Mouse (Mus musculus): ENCODE measurements at regions not wholly inside any gene's neighbourhood (a gene's known extent, or its start where the extent isn't known, plus 50 kb on each side); places are given as distances from the start of the nearest gene placed in this dataset.

DNA sequence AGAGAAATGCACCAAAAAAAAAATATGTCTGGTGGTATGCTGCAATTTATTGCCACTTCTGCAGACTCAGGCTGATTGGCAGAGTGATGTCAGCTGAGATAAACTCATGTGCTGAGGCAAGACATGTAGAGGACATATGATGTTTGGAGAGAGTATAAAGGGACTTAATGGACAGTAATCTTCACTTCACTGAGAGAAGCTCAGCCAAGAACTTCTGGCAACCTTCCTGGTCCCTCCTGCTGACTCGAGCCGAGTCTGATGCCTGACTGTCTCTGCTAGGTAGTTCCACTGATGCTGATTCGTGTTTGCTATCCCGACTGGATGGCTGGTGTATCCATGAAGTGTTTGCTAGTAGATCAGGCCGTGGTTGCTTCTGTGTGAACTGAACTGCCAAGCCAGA is 354.7 kb upstream of the Meis1 start:
- DNase-seq (ENCODE audit: low spot score) (no peak), ATAC-seq (replicated peaks; ENCODE audit: low FRiP score) (no peak)
- no peaks in the 10 kb centered on the region for H3K36me3 ChIP-seq (ENCODE audit: control insufficient read depth, insufficient read depth, low read length)
- H3K9me3 ChIP-seq (ENCODE audit: control insufficient read depth, low read length): no peaks in the 10 kb centered on the region
- no peaks in the 10 kb centered on the region for H3K27me3 ChIP-seq (ENCODE audit: control insufficient read depth, insufficient read depth, low read length)
- H3K4me2 ChIP-seq (ENCODE audit: low read depth, low read length, severe bottlenecking): no peak overlapping the region
- no peak overlapping the region for H3K9ac ChIP-seq (ENCODE audit: low read length)
- H3K27ac ChIP-seq (ENCODE audit: low read depth, low read length): no peak overlapping the region
- 85% methylated on average over 5 of the region's 5 CpGs for WGBS
- H3K4me3 ChIP-seq (ENCODE audit: low read depth, low read length): no peak overlapping the region
- H3K4me1 ChIP-seq (replicated peaks; ENCODE audit: control insufficient read depth, insufficient read depth, low read length): no peaks in the 10 kb centered on the region

- DNase-seq (ENCODE audit: low spot score): no peak
- Histone ChIP-seq H3K27me3 (ENCODE audit: control insufficient read depth, insufficient read depth, low read length) (no peaks in the 10 kb centered on the region), H3K4me3 (ENCODE audit: low read depth, low read length) (no peak overlapping the region), H3K4me2 (ENCODE audit: low read depth, low read length, severe bottlenecking) (no peak overlapping the region), H3K27ac (ENCODE audit: low read depth, low read length) (no peak overlapping the region), H3K36me3 (ENCODE audit: control insufficient read depth, insufficient read depth, low read length) (no peaks in the 10 kb centered on the region), H3K9ac (ENCODE audit: low read length) (no peak overlapping the region), H3K9me3 (ENCODE audit: control insufficient read depth, low read length) (no peaks in the 10 kb centered on the region), H3K4me1 (replicated peaks; ENCODE audit: control insufficient read depth, insufficient read depth, low read length) (no peaks in the 10 kb centered on the region)
- no peak for ATAC-seq (replicated peaks; ENCODE audit: low FRiP score)
- 73% methylated on average over 2 of the region's 2 CpGs for WGBS
These were observed 362.1 kb upstream of the Meis1 start for GRCm38 (mm10) chr11:19380935-19381334.

- 95% methylated on average over 6 of the region's 6 CpGs for WGBS
- no peak overlapping the region for H3K27ac ChIP-seq (ENCODE audit: low read depth, low read length)
- no peaks in the 10 kb centered on the region for H3K4me1 ChIP-seq (replicated peaks; ENCODE audit: control insufficient read depth, insufficient read depth, low read length)
- no peaks in the 10 kb centered on the region; the same call in 1 of the 2 replicates for H3K27me3 ChIP-seq (ENCODE audit: control insufficient read depth, insufficient read depth, low read length)
- no peaks in the 10 kb centered on the region for H3K9me3 ChIP-seq (ENCODE audit: control insufficient read depth, low read length)
- no peaks in the 10 kb centered on the region for H3K36me3 ChIP-seq (ENCODE audit: control insufficient read depth, insufficient read depth, low read length)
- H3K9ac ChIP-seq (ENCODE audit: low read length): no peak overlapping the region
- ATAC-seq (replicated peaks; ENCODE audit: low FRiP score) (no peak), DNase-seq (ENCODE audit: low spot score) (no peak)
- H3K4me2 ChIP-seq (ENCODE audit: low read depth, low read length, severe bottlenecking): no peak overlapping the region
- H3K4me3 ChIP-seq (ENCODE audit: low read depth, low read length): no peak overlapping the region
These were observed 370.4 kb upstream of the Meis1 start for GRCm38 (mm10) chr11:19389136-19389535.

GRCm38 (mm10) chr11:19392190-19392589 is 373.4 kb upstream of the Meis1 start:
- H3K9ac ChIP-seq (ENCODE audit: low read length): no peak overlapping the region
- H3K4me3 ChIP-seq (ENCODE audit: low read depth, low read length): no peak overlapping the region
- no peaks in the 10 kb centered on the region for H3K9me3 ChIP-seq (ENCODE audit: control insufficient read depth, low read length)
- WGBS: 68% methylated on average over 1 of the region's 1 CpGs
- H3K27ac ChIP-seq (ENCODE audit: low read depth, low read length): no peak overlapping the region
- H3K27me3 ChIP-seq (ENCODE audit: control insufficient read depth, insufficient read depth, low read length): no peaks in the 10 kb centered on the region; the same call in 1 of the 2 replicates
- H3K4me2 ChIP-seq (ENCODE audit: low read depth, low read length, severe bottlenecking): no peak overlapping the region
- no peaks in the 10 kb centered on the region for H3K4me1 ChIP-seq (replicated peaks; ENCODE audit: control insufficient read depth, insufficient read depth, low read length)
- DNase-seq (ENCODE audit: low spot score): no peak
- no peak for ATAC-seq (replicated peaks; ENCODE audit: low FRiP score)
- H3K36me3 ChIP-seq (ENCODE audit: control insufficient read depth, insufficient read depth, low read length): no peaks in the 10 kb centered on the region

DNA sequence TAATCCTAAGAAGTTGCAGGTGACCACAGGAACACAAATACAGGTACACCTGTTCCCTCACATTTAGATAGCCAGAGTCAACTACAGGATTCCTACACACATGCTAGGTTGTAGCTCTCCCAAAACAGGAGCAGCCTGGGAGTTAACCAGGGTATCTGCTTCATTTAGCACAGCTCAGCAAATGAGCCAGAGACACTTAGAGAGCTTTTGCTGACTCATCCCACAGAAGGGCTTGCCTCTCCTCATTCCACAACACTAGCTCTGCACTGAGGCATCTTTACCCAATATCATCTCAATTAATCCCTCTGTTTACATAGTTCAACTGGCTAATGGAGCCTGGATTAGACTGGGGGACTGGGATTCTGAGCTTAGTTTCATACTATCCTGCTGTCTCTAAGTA is 375.6 kb upstream of the Meis1 start:
- no peak overlapping the region for H3K4me2 ChIP-seq (ENCODE audit: low read depth, low read length, severe bottlenecking)
- no peaks in the 10 kb centered on the region for H3K4me1 ChIP-seq (replicated peaks; ENCODE audit: control insufficient read depth, insufficient read depth, low read length)
- no peak overlapping the region for H3K4me3 ChIP-seq (ENCODE audit: low read depth, low read length)
- no peaks in the 10 kb centered on the region for H3K9me3 ChIP-seq (ENCODE audit: control insufficient read depth, low read length)
- no peak for ATAC-seq (replicated peaks; ENCODE audit: low FRiP score)
- H3K9ac ChIP-seq (ENCODE audit: low read length): no peak overlapping the region
- H3K27me3 ChIP-seq (ENCODE audit: control insufficient read depth, insufficient read depth, low read length): no peaks in the 10 kb centered on the region
- DNase-seq (ENCODE audit: low spot score): no peak
- H3K27ac ChIP-seq (ENCODE audit: low read depth, low read length): no peak overlapping the region
- no peaks in the 10 kb centered on the region for H3K36me3 ChIP-seq (ENCODE audit: control insufficient read depth, insufficient read depth, low read length)

DNA sequence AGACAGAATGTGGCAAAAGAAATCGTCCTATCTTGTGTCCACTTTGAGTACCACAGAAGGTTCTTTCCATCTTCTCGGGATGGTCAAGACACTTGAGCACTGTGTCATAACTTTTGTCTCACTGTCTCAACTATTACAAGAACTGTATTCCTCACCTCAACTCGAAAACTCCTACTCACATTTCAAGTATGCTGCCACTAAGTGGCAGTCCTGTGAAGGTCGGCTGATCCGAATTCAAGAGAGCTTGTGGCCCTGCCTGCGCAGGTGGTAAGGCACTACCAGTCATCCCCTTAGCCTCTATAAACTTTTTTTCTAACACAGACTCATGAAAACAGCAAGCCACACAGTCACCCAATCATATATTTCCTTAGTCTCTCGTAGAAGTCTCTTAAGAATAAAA is 381.6 kb upstream of the Meis1 start:
- Histone ChIP-seq H3K4me1 (replicated peaks; ENCODE audit: control insufficient read depth, insufficient read depth, low read length) (no peaks in the 10 kb centered on the region), H3K27ac (ENCODE audit: low read depth, low read length) (no peak overlapping the region), H3K4me3 (ENCODE audit: low read depth, low read length) (no peak overlapping the region), H3K4me2 (ENCODE audit: low read depth, low read length, severe bottlenecking) (no peak overlapping the region), H3K27me3 (ENCODE audit: control insufficient read depth, insufficient read depth, low read length) (no peaks in the 10 kb centered on the region), H3K36me3 (ENCODE audit: control insufficient read depth, insufficient read depth, low read length) (no peaks in the 10 kb centered on the region), H3K9me3 (ENCODE audit: control insufficient read depth, low read length) (no peaks in the 10 kb centered on the region), H3K9ac (ENCODE audit: low read length) (no peak overlapping the region)
- no peak for ATAC-seq (replicated peaks; ENCODE audit: low FRiP score)
- no peak for DNase-seq (ENCODE audit: low spot score)
- 87% methylated on average over 7 of the region's 7 CpGs for WGBS

- H3K9ac ChIP-seq (ENCODE audit: low read length): no peak overlapping the region
- H3K36me3 ChIP-seq (ENCODE audit: control insufficient read depth, insufficient read depth, low read length): no peaks in the 10 kb centered on the region
- H3K9me3 ChIP-seq (ENCODE audit: control insufficient read depth, low read length): no peaks in the 10 kb centered on the region
- no peak overlapping the region for H3K4me2 ChIP-seq (ENCODE audit: low read depth, low read length, severe bottlenecking)
- no peaks in the 10 kb centered on the region for H3K27me3 ChIP-seq (ENCODE audit: control insufficient read depth, insufficient read depth, low read length)
- no peak overlapping the region for H3K4me3 ChIP-seq (ENCODE audit: low read depth, low read length)
- 42% methylated on average over 2 of the region's 2 CpGs for WGBS
- ATAC-seq (replicated peaks; ENCODE audit: low FRiP score) (no peak), DNase-seq (ENCODE audit: low spot score) (no peak)
- no peaks in the 10 kb centered on the region for H3K4me1 ChIP-seq (replicated peaks; ENCODE audit: control insufficient read depth, insufficient read depth, low read length)
- no peak overlapping the region for H3K27ac ChIP-seq (ENCODE audit: low read depth, low read length)
These were observed 401.4 kb upstream of the Meis1 start for GRCm38 (mm10) chr11:19420143-19420542.

DNA sequence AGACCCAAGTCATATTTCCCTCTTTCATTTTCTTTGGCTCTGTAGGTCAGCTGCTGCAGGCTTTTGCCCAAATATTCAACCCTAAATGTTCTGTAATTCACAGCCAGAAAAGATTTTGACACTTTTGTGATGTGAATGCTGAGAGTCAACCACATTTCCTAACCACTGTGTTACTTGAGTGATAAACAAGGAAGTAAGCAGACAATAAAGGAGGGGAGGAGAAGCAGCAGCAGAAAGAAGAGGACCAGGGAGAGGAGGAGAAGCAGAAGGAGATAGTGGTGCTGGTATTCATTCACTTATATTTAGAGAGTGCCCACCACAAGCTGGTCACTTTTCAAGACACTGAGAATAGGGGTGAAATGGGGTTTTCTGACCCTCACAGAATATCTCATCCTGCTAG is 404.5 kb upstream of the Meis1 start:
- Histone ChIP-seq H3K27me3 (ENCODE audit: control insufficient read depth, insufficient read depth, low read length) (no peaks in the 10 kb centered on the region), H3K4me2 (ENCODE audit: low read depth, low read length, severe bottlenecking) (no peak overlapping the region), H3K4me1 (replicated peaks; ENCODE audit: control insufficient read depth, insufficient read depth, low read length) (no peaks in the 10 kb centered on the region), H3K36me3 (ENCODE audit: control insufficient read depth, insufficient read depth, low read length) (no peaks in the 10 kb centered on the region), H3K9me3 (ENCODE audit: control insufficient read depth, low read length) (no peaks in the 10 kb centered on the region), H3K27ac (ENCODE audit: low read depth, low read length) (no peak overlapping the region), H3K9ac (ENCODE audit: low read length) (no peak overlapping the region), H3K4me3 (ENCODE audit: low read depth, low read length) (no peak overlapping the region)
- ATAC-seq (replicated peaks; ENCODE audit: low FRiP score): no peak
- no peak for DNase-seq (ENCODE audit: low spot score)

DNA sequence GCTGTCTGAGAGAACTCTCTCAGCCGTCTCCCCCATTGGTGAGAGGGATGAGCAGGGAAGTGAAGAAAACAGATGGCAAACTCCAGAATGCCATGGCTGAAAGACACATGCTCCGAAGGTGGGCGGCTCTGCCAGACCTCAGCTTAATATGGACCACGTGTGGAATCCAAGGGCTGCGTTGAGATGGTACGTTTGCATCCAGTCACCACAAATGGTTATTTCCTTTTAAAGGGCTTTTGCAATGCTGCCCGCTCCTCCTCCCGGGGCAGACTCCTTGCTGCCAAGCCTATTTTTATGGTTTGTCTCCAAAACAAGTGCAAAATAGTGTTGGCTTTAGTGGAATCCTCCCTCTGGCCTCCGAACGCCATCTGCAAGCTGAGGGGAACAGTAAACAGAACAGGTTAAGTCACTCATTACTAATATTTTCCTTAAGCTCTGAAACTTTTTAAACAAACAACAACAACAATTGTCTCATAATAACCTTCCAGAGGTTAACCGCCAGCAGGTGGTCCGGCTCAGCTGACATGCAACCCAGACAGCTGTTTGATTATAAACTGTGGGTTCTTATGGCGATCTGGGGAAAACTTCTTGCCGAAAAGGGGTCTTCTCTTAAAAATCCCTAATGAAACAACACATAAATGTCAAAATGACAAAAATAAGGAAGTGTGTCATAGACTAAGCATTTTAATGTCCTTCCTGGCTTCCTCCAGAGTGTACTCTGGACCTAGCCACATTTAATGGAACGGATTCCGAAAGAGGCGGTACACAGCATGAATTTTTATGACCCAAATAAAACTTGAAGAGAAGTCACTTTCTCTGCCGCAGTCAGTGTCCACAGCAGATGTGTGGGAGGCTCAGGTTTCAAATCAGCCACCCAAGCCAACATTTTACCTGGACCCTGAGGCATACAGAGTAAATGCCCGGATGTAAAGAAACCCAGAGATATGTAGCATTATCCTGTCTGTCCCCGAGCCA is 405.3 kb upstream of the Meis1 start:
- Histone ChIP-seq H3K9ac (ENCODE audit: low read length) (no peak overlapping the region), H3K4me2 (ENCODE audit: low read depth, low read length, severe bottlenecking) (no peak overlapping the region), H3K4me3 (ENCODE audit: low read depth, low read length) (no peak overlapping the region), H3K36me3 (ENCODE audit: control insufficient read depth, insufficient read depth, low read length) (no peaks in the 10 kb centered on the region), H3K27me3 (ENCODE audit: control insufficient read depth, insufficient read depth, low read length) (no peaks in the 10 kb centered on the region), H3K9me3 (ENCODE audit: control insufficient read depth, low read length) (no peaks in the 10 kb centered on the region), H3K4me1 (replicated peaks; ENCODE audit: control insufficient read depth, insufficient read depth, low read length) (no peaks in the 10 kb centered on the region), H3K27ac (ENCODE audit: low read depth, low read length) (no peak overlapping the region)
- no peak for ATAC-seq (replicated peaks; ENCODE audit: low FRiP score)
- DNase-seq (ENCODE audit: low spot score): no peak
- WGBS: 75% methylated on average over 20 of the region's 20 CpGs
